Mouse (Mus musculus): ENCODE results near the gene Kremen1.
A peak's percentile ranks its signal among the peaks of the same experiment; 100 is the strongest.

Gene Kremen1

GRCm38 (mm10) chr11:5165471-5165916 lies 95.9 kb downstream of the Kremen1 start:
- Histone ChIP-seq H3K4me1 (replicated peaks; ENCODE audit: low read depth, low read length) (peaks cover 23% of the 10 kb centered on the region), H3K36me3 (ENCODE audit: insufficient read depth, low read length) (no peaks in the 10 kb centered on the region), H3K27me3 (ENCODE audit: insufficient read depth, low read length) (peaks cover 19% of the 10 kb centered on the region), H3K4me3 (replicated peaks; ENCODE audit: low read length) (no peak overlapping the region; the same call in 1 of the 2 replicates), H3K9me3 (ENCODE audit: low read length) (peaks cover 5% of the 10 kb centered on the region)
- no peak for TF ChIP-seq NANOG (IDR thresholded peaks at IDR 0.05; ENCODE audit: borderline replicate concordance, low read length)
- no peak for TF ChIP-seq CTCF (conservative IDR thresholded peaks at IDR 0.05; ENCODE audit: low read length)
- TF ChIP-seq POU5F1 (IDR thresholded peaks at IDR 0.05; ENCODE audit: borderline replicate concordance, low read length), result no peak

GRCm38 (mm10) chr11:5164310-5164709 lies 97.0 kb downstream of the Kremen1 start:
- H3K4me3 ChIP-seq (replicated peaks; ENCODE audit: low read length), result peak overlapping the region; percentile 45
- H3K4me1 ChIP-seq (replicated peaks; ENCODE audit: low read depth, low read length), result peaks cover 23% of the 10 kb centered on the region
- peaks cover 29% of the 10 kb centered on the region for H3K27me3 ChIP-seq (ENCODE audit: insufficient read depth, low read length)
- no peak for TF ChIP-seq NANOG (IDR thresholded peaks at IDR 0.05; ENCODE audit: borderline replicate concordance, low read length)
- TF ChIP-seq POU5F1 (IDR thresholded peaks at IDR 0.05; ENCODE audit: borderline replicate concordance, low read length), result no peak
- no peak for TF ChIP-seq CTCF (conservative IDR thresholded peaks at IDR 0.05; ENCODE audit: low read length)
- H3K9me3 ChIP-seq (ENCODE audit: low read length), result peaks cover 5% of the 10 kb centered on the region
- no peaks in the 10 kb centered on the region for H3K36me3 ChIP-seq (ENCODE audit: insufficient read depth, low read length)

DNA sequence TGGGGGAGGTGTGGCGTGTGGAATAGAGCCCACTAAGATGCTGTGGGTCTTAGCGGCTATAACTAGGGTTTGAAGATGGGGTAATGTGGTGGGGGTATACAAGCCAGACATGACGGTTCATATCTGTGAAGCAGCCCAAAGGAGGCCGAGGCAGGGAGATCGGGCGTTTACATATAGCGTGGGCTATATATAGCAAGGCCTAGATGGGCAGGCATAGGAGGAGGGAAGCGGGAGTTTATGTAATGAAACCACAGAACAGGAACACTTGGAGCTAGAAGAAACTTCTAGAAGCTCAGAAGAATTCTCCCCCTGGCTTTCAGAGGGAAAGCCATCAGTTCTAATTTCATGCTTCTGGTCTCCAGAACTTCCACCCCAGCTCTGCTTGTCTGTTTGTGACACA lies 97.9 kb downstream of the Kremen1 start:
- peaks cover 5% of the 10 kb centered on the region for H3K9me3 ChIP-seq (ENCODE audit: low read length)
- H3K4me3 ChIP-seq (replicated peaks; ENCODE audit: low read length), result no peak overlapping the region
- TF ChIP-seq CTCF (conservative IDR thresholded peaks at IDR 0.05; ENCODE audit: low read length), result no peak
- no peak for TF ChIP-seq POU5F1 (IDR thresholded peaks at IDR 0.05; ENCODE audit: borderline replicate concordance, low read length)
- TF ChIP-seq NANOG (IDR thresholded peaks at IDR 0.05; ENCODE audit: borderline replicate concordance, low read length), result no peak
- peaks cover 23% of the 10 kb centered on the region for H3K4me1 ChIP-seq (replicated peaks; ENCODE audit: low read depth, low read length)
- H3K27me3 ChIP-seq (ENCODE audit: insufficient read depth, low read length), result peaks cover 33% of the 10 kb centered on the region
- no peaks in the 10 kb centered on the region for H3K36me3 ChIP-seq (ENCODE audit: insufficient read depth, low read length)

DNA sequence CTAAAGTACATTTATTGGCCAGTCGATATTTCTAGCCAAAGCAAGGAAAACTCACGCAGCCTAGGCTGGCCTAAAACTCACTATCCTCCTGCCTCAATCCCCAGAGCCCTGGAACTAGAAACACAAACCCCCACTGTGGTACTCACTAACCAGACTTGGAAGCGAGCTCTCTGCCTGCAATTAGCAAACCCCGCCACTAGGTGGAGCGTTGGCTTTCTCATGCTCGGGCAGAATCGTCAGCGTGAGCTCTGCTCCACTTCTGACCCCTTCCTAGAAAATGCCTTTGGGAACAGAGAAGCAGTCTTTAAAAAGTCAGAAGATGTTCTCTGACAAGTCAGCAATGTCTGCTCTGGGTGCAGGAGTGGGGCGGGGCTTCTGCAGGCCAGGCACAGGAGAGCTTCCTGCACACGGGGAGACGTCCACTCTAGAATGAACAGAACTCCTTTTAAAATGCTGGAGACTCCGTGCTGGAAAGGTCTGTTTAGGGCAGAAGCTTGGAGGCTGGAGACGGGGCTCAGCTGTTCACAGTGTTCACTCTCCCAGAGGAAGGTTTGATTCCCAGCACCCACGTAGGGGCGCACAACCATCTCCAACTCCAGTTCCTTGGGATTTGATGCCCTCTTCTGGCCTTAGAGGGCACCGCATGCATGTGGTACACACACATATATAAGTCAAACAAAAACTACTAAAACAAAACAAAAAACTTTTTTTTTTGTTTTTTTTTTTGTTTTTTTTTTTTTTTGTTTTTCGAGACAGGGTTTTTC lies 100.5 kb downstream of the Kremen1 start:
- Histone ChIP-seq H3K4me3 (replicated peaks; ENCODE audit: low read length) (no peak overlapping the region; the same call in 1 of the 2 replicates), H3K36me3 (ENCODE audit: insufficient read depth, low read length) (no peaks in the 10 kb centered on the region), H3K9me3 (ENCODE audit: low read length) (peaks cover 5% of the 10 kb centered on the region), H3K27me3 (ENCODE audit: insufficient read depth, low read length) (peaks cover 43% of the 10 kb centered on the region), H3K4me1 (replicated peaks; ENCODE audit: low read depth, low read length) (peaks cover 29% of the 10 kb centered on the region)
- TF ChIP-seq NANOG (IDR thresholded peaks at IDR 0.05; ENCODE audit: borderline replicate concordance, low read length) (no peak), CTCF (conservative IDR thresholded peaks at IDR 0.05; ENCODE audit: low read length) (peak; percentile 86), POU5F1 (IDR thresholded peaks at IDR 0.05; ENCODE audit: borderline replicate concordance, low read length) (no peak)

DNA sequence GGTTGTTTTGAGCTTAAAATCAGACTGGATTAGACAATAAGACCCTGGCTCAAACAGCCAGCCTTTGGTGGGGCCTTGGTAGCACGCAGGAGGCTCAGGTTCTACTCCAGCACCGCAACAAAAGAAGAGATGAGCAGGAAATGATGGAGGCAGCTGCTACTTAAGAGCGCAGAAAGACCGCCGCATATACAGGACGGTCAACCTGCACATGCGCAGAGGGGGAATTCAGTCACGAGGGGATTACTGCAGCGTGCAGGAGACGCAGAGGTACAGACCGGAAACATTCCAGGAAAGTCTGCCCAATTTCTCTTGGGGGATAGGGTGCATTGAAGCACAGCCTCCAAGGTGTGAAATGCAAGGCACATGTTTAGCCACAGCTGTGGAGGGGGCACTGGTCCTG lies 103.3 kb downstream of the Kremen1 start:
- H3K9me3 ChIP-seq (ENCODE audit: low read length), result peaks cover 5% of the 10 kb centered on the region
- no peaks in the 10 kb centered on the region for H3K36me3 ChIP-seq (ENCODE audit: insufficient read depth, low read length)
- H3K27me3 ChIP-seq (ENCODE audit: insufficient read depth, low read length), result peaks cover 55% of the 10 kb centered on the region
- H3K4me1 ChIP-seq (replicated peaks; ENCODE audit: low read depth, low read length), result peaks cover 10% of the 10 kb centered on the region; the same call in 1 of the 2 replicates
- TF ChIP-seq NANOG (IDR thresholded peaks at IDR 0.05; ENCODE audit: borderline replicate concordance, low read length) (no peak), POU5F1 (IDR thresholded peaks at IDR 0.05; ENCODE audit: borderline replicate concordance, low read length) (no peak), CTCF (conservative IDR thresholded peaks at IDR 0.05; ENCODE audit: low read length) (no peak)
- H3K4me3 ChIP-seq (replicated peaks; ENCODE audit: low read length), result no peak overlapping the region

GRCm38 (mm10) chr11:5154961-5155805 lies 106.2 kb downstream of the Kremen1 start:
- H3K27me3 ChIP-seq (ENCODE audit: insufficient read depth, low read length), result peaks cover 79% of the 10 kb centered on the region
- no peaks in the 10 kb centered on the region for H3K9me3 ChIP-seq (ENCODE audit: low read length)
- H3K4me1 ChIP-seq (replicated peaks; ENCODE audit: low read depth, low read length), result peaks cover 26% of the 10 kb centered on the region
- H3K4me3 ChIP-seq (replicated peaks; ENCODE audit: low read length), result no peak overlapping the region
- H3K36me3 ChIP-seq (ENCODE audit: insufficient read depth, low read length), result no peaks in the 10 kb centered on the region
- TF ChIP-seq NANOG (IDR thresholded peaks at IDR 0.05; ENCODE audit: borderline replicate concordance, low read length), result no peak
- TF ChIP-seq CTCF (conservative IDR thresholded peaks at IDR 0.05; ENCODE audit: low read length), result no peak
- no peak for TF ChIP-seq POU5F1 (IDR thresholded peaks at IDR 0.05; ENCODE audit: borderline replicate concordance, low read length)

GRCm38 (mm10) chr11:5151680-5152337 lies 109.5 kb downstream of the Kremen1 start, which contains the start of gene Emid1:
Gene Emid1, minus strand, starts transcription at chr11:5152257.
- Histone ChIP-seq H3K4me1 (replicated peaks; ENCODE audit: low read depth, low read length) (peaks cover 19% of the 10 kb centered on the region), H3K4me3 (replicated peaks; ENCODE audit: low read length) (peak within 1 kb of the TSS; percentile 82), H3K9me3 (ENCODE audit: low read length) (peaks cover 6% of the 10 kb centered on the region), H3K36me3 (ENCODE audit: insufficient read depth, low read length) (no peaks in the 10 kb centered on the region), H3K27me3 (ENCODE audit: insufficient read depth, low read length) (peaks cover 68% of the 10 kb centered on the region)
- TF ChIP-seq POU5F1 (IDR thresholded peaks at IDR 0.05; ENCODE audit: borderline replicate concordance, low read length) (no peak), CTCF (conservative IDR thresholded peaks at IDR 0.05; ENCODE audit: low read length) (no peak), NANOG (IDR thresholded peaks at IDR 0.05; ENCODE audit: borderline replicate concordance, low read length) (no peak)

- Histone ChIP-seq H3K4me3 (replicated peaks; ENCODE audit: low read length) (peak overlapping the region; percentile 82), H3K36me3 (ENCODE audit: insufficient read depth, low read length) (no peaks in the 10 kb centered on the region), H3K4me1 (replicated peaks; ENCODE audit: low read depth, low read length) (peaks cover 19% of the 10 kb centered on the region), H3K27me3 (ENCODE audit: insufficient read depth, low read length) (peaks cover 65% of the 10 kb centered on the region), H3K9me3 (ENCODE audit: low read length) (peaks cover 6% of the 10 kb centered on the region)
- TF ChIP-seq CTCF (conservative IDR thresholded peaks at IDR 0.05; ENCODE audit: low read length), result no peak
- TF ChIP-seq POU5F1 (IDR thresholded peaks at IDR 0.05; ENCODE audit: borderline replicate concordance, low read length), result no peak
- TF ChIP-seq NANOG (IDR thresholded peaks at IDR 0.05; ENCODE audit: borderline replicate concordance, low read length), result no peak
Observed at GRCm38 (mm10) chr11:5151247-5151630, 110.1 kb downstream of the Kremen1 start.
